Mouse (Mus musculus): ENCODE data around the gene Arl16. TPM values are rescaled to one million over a fixed set of nuclear protein-coding genes. Genes with fewer than 3 reads are reported as not detected.

Arl16 gene
- 27.3 and 31.8 TPM in 2 replicates for polyA plus RNA-seq (2012; ENCODE audit: low replicate concordance)

DNA sequence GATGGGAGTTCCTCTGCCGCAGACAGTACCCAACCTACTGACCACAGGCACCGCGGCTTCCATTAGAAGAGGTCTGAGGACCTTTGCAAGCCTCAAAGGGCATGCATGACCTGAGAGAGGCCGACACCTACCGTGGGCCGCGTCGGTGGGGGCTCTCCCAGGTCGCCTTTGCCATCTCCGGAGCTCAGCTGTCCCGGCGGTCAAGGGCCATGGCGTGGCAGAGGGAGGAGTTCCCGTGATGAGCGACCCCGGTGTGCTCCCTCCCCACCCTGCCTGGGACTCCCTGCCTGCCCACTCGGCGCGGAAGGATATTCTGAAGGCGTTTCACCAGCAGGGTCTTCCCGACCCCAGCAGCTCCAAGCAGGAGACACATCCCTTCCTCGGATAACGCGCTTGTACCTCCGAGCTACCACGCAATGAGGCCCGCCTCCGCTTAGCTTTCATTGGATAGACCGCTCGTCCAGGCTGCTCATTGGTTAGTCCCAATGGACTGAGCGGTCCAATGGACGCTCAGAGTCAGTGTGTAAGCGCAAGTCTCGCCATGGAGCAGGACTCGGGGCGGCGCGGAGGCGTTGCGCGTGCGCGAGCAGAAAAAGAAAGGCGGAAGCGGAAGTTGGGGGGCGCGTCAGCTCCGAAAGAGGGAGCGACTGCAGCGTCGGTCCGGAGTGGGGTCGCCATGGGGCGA is at the start of gene Arl16:
Gene Arl16 (minus strand): TSS at position 557 of the 685 bp plus-strand sequence.

DNA sequence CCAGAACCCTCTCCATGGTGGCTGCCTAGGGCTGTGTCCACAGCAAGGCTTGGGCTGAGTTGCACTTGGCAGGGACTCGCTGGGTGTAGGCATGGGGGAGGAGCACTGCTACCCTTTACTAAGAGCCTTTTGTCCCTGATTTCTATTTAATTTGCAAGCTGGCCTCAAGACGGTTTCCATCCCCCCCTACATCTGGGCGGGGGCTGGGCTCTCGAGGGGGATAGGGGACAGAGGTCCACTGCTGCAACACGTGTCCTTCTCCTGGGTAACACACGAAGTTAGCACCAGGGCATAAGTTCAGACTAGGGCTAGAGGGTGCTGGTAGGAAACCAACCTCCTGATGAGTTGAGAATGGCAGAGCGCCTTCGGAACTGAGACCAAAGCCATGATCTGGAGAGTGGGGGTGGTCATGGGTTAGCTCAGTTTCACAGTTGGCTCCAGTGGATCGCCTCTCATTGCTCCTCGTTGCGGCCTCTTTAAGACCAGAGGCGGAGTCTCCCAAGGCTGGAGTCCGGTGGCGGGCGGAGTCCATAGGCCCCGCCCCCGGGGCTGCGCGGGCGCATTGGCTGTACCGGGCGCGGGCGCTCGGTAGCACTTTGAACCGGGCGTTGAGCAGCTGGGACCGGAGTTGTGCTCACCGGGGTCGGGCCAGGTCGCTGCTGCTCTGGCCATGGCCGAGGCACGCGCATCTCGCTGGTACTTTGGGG is 24.1 kb upstream of the Arl16 start, which contains the start of gene Slc25a10:
Gene Slc25a10 (plus strand): TSS at position 524 of the 707 bp plus-strand sequence.

DNA sequence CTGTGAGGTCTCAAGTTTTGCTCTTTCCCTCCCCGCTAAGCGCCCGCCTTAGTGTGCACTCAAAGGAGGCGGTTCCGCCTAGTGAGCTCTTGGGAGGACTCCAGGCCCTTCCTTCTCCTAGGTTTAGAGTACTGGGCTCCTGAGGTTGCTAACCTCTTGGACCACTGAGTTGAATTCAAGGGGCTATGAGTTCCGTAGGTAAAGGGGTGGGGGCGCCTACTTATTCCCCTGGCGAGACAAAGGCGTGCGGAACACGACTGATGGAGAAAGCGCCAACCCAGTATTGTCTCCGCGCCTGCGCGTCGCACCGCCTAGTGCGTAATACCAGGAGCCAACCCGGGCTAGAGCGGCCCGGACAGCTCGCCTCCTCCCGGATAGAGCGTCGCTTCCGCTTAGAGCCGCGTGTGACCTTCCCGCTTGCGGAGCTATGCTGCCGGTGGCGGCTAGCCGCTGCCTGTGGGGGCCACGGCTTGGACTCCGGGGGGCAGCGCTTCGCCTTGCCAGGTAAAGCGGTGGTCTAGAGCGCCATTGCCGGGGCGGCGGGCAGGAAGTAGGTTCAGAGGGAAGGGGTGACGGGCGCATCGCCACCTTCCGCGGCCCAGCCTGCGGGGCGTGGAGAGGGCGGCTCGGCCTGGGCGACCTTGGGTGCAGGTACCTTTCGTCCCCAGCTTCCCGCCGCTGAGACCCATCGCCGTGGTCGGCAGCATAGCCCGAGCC is 17.0 kb upstream of the Arl16 start, which contains the start of gene Mrpl12:
Gene Mrpl12 (plus strand): TSS at position 349 of the 717 bp plus-strand sequence.

DNA sequence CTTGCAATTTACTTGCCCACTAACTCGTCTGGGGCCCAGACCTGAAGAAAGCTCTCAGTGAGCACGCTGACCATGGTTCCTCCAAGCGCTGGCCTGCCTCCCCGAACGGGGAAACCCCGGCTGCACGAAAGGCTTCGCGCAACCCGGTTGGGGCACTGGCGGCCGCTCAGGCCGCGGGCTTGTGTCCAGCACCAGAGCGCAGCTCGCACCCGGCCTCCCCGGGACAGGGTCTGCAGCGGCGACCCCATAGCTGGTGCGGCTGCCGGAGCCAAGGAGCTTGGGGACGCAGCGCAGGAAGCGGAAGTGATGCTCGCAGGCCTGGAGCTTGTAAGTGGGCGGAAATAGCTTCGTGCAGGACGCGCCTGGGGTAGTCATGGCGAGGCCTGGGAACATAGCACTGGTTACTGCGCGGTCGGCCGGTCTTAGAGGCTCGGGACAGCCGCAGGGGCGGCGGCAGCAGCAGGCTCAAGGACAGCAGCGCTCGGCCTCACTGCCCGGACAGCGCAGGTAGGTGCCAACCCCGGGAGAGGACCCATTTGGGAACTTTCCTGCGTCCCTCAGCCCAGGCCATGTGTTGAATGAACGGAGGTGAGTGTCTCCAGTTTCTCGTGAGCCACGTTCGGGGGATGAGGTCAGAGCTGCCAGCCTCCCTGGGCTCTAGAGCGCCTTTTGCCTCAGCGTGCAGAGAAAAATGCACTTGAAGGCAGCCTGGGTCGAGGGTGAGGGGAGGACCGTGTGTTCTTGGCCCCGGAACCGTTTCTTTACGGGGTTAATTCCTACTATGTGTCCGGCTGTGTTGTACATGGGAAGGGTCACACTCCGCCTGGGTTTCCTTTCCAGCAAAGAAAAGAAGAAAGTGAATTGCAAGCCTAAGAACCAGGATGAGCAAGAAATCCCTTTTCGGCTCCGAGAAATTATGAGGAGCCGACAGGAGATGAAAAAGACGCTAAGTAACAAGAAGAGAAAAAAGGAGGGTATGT is 9.3 kb downstream of the Arl16 start, which contains the start of the genes Oxld1 and Ccdc137:
Gene Oxld1 (minus strand): TSS at position 297 of the 980 bp plus-strand sequence.
Gene Ccdc137 (plus strand): TSS at position 344 of the 980 bp plus-strand sequence.

DNA sequence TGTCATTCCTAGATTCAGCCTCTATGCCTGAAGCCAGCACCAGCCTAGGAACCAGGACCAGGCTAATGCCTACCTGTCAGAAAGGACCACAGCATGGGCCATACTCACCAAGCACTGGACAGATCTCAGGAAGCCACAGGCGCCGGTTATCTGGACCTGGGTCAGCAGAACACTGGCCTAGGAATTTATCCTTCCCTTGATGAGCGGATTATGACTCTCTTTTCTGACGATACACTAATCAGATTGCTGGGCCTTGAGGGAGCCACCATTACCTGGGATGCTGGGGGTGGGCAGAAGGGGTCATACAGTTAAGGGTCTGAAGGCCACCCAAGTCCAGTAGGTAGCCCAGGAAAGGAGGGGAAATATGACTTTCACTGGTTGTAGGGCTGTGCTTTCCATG is 14.1 kb downstream of the Arl16 start, which contains the start of gene Pde6g:
Gene Pde6g (minus strand): TSS at position 195 of the 400 bp plus-strand sequence.

DNA sequence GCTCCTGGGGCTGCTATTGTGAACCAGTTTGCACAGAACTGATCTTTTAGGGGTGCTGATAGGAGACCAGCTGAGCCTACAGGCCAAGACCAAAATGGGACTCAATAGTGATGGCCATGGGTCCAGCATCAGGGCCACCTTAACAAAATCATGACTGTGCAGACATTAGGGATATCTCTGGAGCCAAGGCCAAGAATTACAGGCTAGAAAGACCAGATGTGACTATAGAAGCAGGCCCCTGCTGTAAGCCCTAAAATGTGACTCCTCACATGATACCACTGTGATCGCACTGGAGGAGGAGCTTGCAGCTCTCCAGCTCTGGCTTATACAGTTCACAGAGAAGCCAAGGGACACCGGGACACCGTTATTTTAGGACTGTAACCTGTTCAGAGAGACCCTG is 25.1 kb downstream of the Arl16 start, which contains the start of gene Tspan10:
Gene Tspan10 (plus strand): TSS at position 301 of the 400 bp plus-strand sequence.

DNA sequence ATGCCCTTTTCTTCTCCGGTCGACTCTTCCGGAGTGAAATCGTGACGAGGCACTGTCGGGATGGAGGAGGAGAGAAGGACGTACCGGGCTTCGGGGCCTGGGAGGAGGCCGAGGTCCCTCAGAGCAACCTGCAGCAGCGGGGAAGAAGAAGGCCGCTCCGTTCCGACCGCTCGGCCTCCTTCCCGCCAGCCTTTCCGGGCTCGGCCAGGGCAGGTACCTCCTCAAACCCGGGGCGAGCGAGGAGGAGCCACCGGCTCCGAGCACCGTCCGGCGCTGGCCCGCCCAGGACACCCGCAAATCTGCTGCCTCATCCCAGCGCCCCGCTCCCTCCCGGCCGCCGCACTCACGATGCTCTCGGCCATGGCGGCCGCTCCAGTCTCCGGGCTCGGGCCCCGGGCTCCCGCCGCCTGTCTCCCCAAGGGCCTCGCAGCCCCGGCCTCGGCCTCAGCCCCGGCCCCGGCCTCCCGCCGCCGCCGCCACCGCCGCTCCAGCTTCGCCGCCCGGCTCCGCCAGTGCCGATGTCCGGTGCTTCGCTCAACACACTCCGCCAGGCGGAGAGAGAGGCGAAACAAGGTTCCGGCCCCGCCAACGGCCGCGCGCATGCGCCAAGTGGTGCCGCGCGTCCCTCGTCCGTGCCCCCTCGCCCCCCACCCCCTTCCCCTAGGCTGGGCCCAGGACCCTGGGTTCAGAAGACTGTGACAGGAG is 30.1 kb downstream of the Arl16 start, which contains the start of gene Nploc4:
Gene Nploc4 (minus strand): TSS at position 557 of the 705 bp plus-strand sequence.

Other genes starting within 250 kb of the Arl16 start
- 3.3 and 4.0 TPM in 2 replicates for gene Bahcc1, start 234.7 kb downstream of the Arl16 start, polyA plus RNA-seq (2012; ENCODE audit: low replicate concordance)
- 867 and 988 TPM in 2 replicates for gene Actg1, start 119.1 kb downstream of the Arl16 start, polyA plus RNA-seq (2012; ENCODE audit: low replicate concordance)
- 0.08 TPM in 1 of 2 replicates, not detected in the other for gene Fscn2, start 106.1 kb downstream of the Arl16 start, polyA plus RNA-seq (2012; ENCODE audit: low replicate concordance)
- 21.3 and 34.2 TPM in 2 replicates for gene Faap100, start 88.8 kb downstream of the Arl16 start, polyA plus RNA-seq (2012; ENCODE audit: low replicate concordance)
- gene Nploc4, start 29.9 kb downstream of the Arl16 start, polyA plus RNA-seq (2012; ENCODE audit: low replicate concordance): 61.4 and 65.9 TPM in 2 replicates
- gene Tspan10, start 25.0 kb downstream of the Arl16 start, polyA plus RNA-seq (2012; ENCODE audit: low replicate concordance): 0.07 TPM in 1 of 2 replicates, not detected in the other
- gene Pde6g, start 14.1 kb downstream of the Arl16 start, polyA plus RNA-seq (2012; ENCODE audit: low replicate concordance): 0.13 and 0.58 TPM in 2 replicates
- gene Oxld1, start 9.5 kb downstream of the Arl16 start, polyA plus RNA-seq (2012; ENCODE audit: low replicate concordance): 10.5 and 12.8 TPM in 2 replicates
- gene Ccdc137, start 9.5 kb downstream of the Arl16 start, polyA plus RNA-seq (2012; ENCODE audit: low replicate concordance): 20.5 and 30.8 TPM in 2 replicates
- gene Mrpl12, start 17.0 kb upstream of the Arl16 start, polyA plus RNA-seq (2012; ENCODE audit: low replicate concordance): 130 and 185 TPM in 2 replicates
- 27.5 and 43.7 TPM in 2 replicates for gene Slc25a10, start 24.2 kb upstream of the Arl16 start, polyA plus RNA-seq (2012; ENCODE audit: low replicate concordance)
- not detected in 2 replicates for gene Gcgr, start 63.1 kb upstream of the Arl16 start, polyA plus RNA-seq (2012; ENCODE audit: low replicate concordance)
- 130 and 145 TPM in 2 replicates for gene Mcrip1, start 82.1 kb upstream of the Arl16 start, polyA plus RNA-seq (2012; ENCODE audit: low replicate concordance)
- gene Ppp1r27, start 83.5 kb upstream of the Arl16 start, polyA plus RNA-seq (2012; ENCODE audit: low replicate concordance): not detected in 2 replicates
- 322 and 696 TPM in 2 replicates for gene P4hb, start 105.6 kb upstream of the Arl16 start, polyA plus RNA-seq (2012; ENCODE audit: low replicate concordance)
- 989 and 1,139 TPM in 2 replicates for gene Arhgdia, start 114.0 kb upstream of the Arl16 start, polyA plus RNA-seq (2012; ENCODE audit: low replicate concordance)
- 123 and 133 TPM in 2 replicates for gene Alyref, start 130.8 kb upstream of the Arl16 start, polyA plus RNA-seq (2012; ENCODE audit: low replicate concordance)
- gene Anapc11, start 130.8 kb upstream of the Arl16 start, polyA plus RNA-seq (2012; ENCODE audit: low replicate concordance): 30.2 and 93.3 TPM in 2 replicates
- gene Npb, start 140.9 kb upstream of the Arl16 start, polyA plus RNA-seq (2012; ENCODE audit: low replicate concordance): 3.7 and 6.2 TPM in 2 replicates
- 62.9 and 99.6 TPM in 2 replicates for gene Pcyt2, start 150.3 kb upstream of the Arl16 start, polyA plus RNA-seq (2012; ENCODE audit: low replicate concordance)
- gene Sirt7, start 157.6 kb upstream of the Arl16 start, polyA plus RNA-seq (2012; ENCODE audit: low replicate concordance): 225 and 508 TPM in 2 replicates
- gene Mafg, start 166.0 kb upstream of the Arl16 start, polyA plus RNA-seq (2012; ENCODE audit: low replicate concordance): 42.4 and 46.3 TPM in 2 replicates
- gene Pycr1, start 176.2 kb upstream of the Arl16 start, polyA plus RNA-seq (2012; ENCODE audit: low replicate concordance): 1.2 and 1.3 TPM in 2 replicates
- 0.42 and 1.4 TPM in 2 replicates for gene Myadml2, start 180.6 kb upstream of the Arl16 start, polyA plus RNA-seq (2012; ENCODE audit: low replicate concordance)
- not detected in 2 replicates for gene Notum, start 193.6 kb upstream of the Arl16 start, polyA plus RNA-seq (2012; ENCODE audit: low replicate concordance)
- gene Aspscr1, start 205.4 kb upstream of the Arl16 start, polyA plus RNA-seq (2012; ENCODE audit: low replicate concordance): 214 and 360 TPM in 2 replicates
- 30.9 and 103 TPM in 2 replicates for gene Cenpx, start 246.1 kb upstream of the Arl16 start, polyA plus RNA-seq (2012; ENCODE audit: low replicate concordance)
- gene Lrrc45, start 246.3 kb upstream of the Arl16 start, polyA plus RNA-seq (2012; ENCODE audit: low replicate concordance): 32.9 and 53.7 TPM in 2 replicates

Data from hematopoietic multipotent progenitor cell, adult 10-12 weeks (in vitro differentiated cells).